In the genomic region with DNA sequence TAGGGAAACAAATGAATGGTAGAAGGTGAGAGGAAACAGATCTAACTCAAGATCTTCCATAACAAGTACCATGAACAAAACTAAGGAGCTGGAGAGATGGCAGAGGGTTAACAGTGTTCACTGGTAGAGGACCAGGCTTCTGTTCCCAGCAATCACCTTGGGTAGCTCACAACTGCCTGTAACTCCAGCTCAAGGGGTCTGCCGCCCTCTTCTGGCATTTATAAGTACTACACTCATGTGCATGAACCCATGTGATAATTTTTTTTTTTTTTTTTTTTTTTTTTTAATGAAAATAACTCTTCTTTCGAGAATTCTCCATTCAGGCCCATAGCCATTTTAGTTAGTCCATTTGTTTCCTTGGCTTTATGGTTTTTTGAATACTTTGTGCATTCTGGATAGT, we compare ENCODE assay signal across 10 mouse cellular contexts.
A peak's percentile ranks its signal among the peaks of the same experiment; 100 is the strongest.
DNase-seq lines count a peak whose midpoint lies in the region; ATAC-seq and TF ChIP-seq lines count a peak whose summit lies in the region.
"Had no signal": no experiment of that assay in that cellular context is flagged by ENCODE, and none has a peak within 500 bp of the region (broad histone marks: within the 10 kb centered on the region; RNA-seq: fewer than 3 reads in every experiment).

No protein-coding gene starts in this region.

- H3K27me3 ChIP-seq in liver, adult 2 months (ENCODE audit: control insufficient read depth, insufficient read depth, low read length): no peaks in the 10 kb centered on the region
- H3K27me3 ChIP-seq in liver, embryonic 11.5 days (replicated peaks; ENCODE audit: control insufficient read depth, insufficient read depth, low read length): no peaks in the 10 kb centered on the region

- no peak for TF ChIP-seq POLR2A in liver, adult 2 months (IDR thresholded peaks at IDR 0.05; ENCODE audit: extremely low read depth, insufficient read depth, low read length)

- no peak overlapping the region for H3K9ac ChIP-seq in liver, adult 2 months (ENCODE audit: low read depth, low read length)
- H3K9ac ChIP-seq in liver, embryonic 11.5 days (ENCODE audit: low read depth, low read length): no peak overlapping the region

- peak; percentile 65 for TF ChIP-seq CTCF in liver, adult 2 months (IDR thresholded peaks at IDR 0.05; ENCODE audit: low read depth, low read length)

- ATAC-seq in CD4-positive, CD25-positive, alpha-beta regulatory T cell, adult 4 months: no peak
- no peak for ATAC-seq in liver, embryonic 11.5 days (replicated peaks; ENCODE audit: low FRiP score)

- no peak overlapping the region for H3K27ac ChIP-seq in liver, adult 2 months (replicated peaks; ENCODE audit: insufficient read depth, low read depth, low read length)
- no peak overlapping the region for H3K27ac ChIP-seq in liver, embryonic 11.5 days (ENCODE audit: low read depth, low read length)

- no peak overlapping the region for H3K4me3 ChIP-seq in liver, adult 2 months (ENCODE audit: insufficient read depth, low read depth, low read length)
- H3K4me3 ChIP-seq in liver, embryonic 11.5 days (ENCODE audit: low read depth, low read length): no peak overlapping the region
- H3K4me3 ChIP-seq: myocyte had no signal

- no peak overlapping the region for H3K4me2 ChIP-seq in liver, embryonic 11.5 days

- H3K36me3 ChIP-seq in liver, adult 2 months (ENCODE audit: control insufficient read depth, insufficient read depth, low read length): no peaks in the 10 kb centered on the region
- no peaks in the 10 kb centered on the region for H3K36me3 ChIP-seq in liver, embryonic 11.5 days (ENCODE audit: control insufficient read depth, insufficient read depth, low read length)

- 59% methylated on average over 2 of the region's 2 CpGs for whole genome bisulfite sequencing in liver, adult 2 months
- WGBS in liver, embryonic 11.5 days: 42% methylated on average over 2 of the region's 2 CpGs

- DNase-seq in CD4-positive, CD25-positive, alpha-beta regulatory T cell, adult 2 months (ENCODE audit: low read depth, low spot score): peak; percentile 34
- no peak for DNase-seq in liver, adult 2 months (ENCODE audit: extremely low read depth, low read depth, low spot score)
- no peak for DNase-seq in liver, embryonic 11.5 days (ENCODE audit: low spot score)
- DNase-seq in ES-CJ7 (ENCODE audit: low read depth, low spot score): peak; percentile 59
- DNase-seq in lung, postnatal 36 days: peak; percentile 0
- DNase-seq in retina, embryonic 14.5 days (ENCODE audit: low spot score): no peak
- DNase-seq in layer of hippocampus, adult 9-10 months (ENCODE audit: low spot score): no peak
- DNase-seq: adrenal gland, adult 8-10 months had no signal

- H3K79me2 ChIP-seq in liver, adult 2 months (ENCODE audit: control insufficient read depth, insufficient read depth, low read length): no peaks in the 10 kb centered on the region

- H3K9me3 ChIP-seq in liver, embryonic 11.5 days (ENCODE audit: control insufficient read depth, low read length): no peaks in the 10 kb centered on the region

- no peaks in the 10 kb centered on the region for H3K4me1 ChIP-seq in liver, adult 2 months (ENCODE audit: control insufficient read depth, insufficient read depth, low read length)
- H3K4me1 ChIP-seq in liver, embryonic 11.5 days (replicated peaks; ENCODE audit: control insufficient read depth, insufficient read depth, low read length): no peaks in the 10 kb centered on the region

Comparison
In these comparisons a context has a peak if more than half of its experiments do, and no peak if none do; other contexts are left out.
1. DNase-seq: peak in CD4-positive, CD25-positive, alpha-beta regulatory T cell, adult 2 months (single experiment), ES-CJ7 (single experiment) and lung, postnatal 36 days (single experiment); none in liver, adult 2 months (single experiment), liver, embryonic 11.5 days (single experiment), retina, embryonic 14.5 days (single experiment) and layer of hippocampus, adult 9-10 months (single experiment).